Mouse (Mus musculus) ES-E14 (cell line): ENCODE data around the gene Tango2. TPM values are rescaled to one million over a fixed set of nuclear protein-coding genes. Genes with fewer than 3 reads are reported as not detected.

Source experiments
- DNase-seq: peaks from one replicate; pipeline ENCODE4 v3.0.0-alpha.2; 2013; ENCODE audit warnings: low read depth, low spot score
- H3K27ac ChIP-seq: 2 replicates; pipeline ENCODE4 v1.5.1; 2012; ENCODE audit warnings: low read depth, mild to moderate bottlenecking, low read length, moderate library complexity, mixed read lengths; ENCODE audit not compliant: poor library complexity, insufficient read depth, severe bottlenecking
- H3K36me3 ChIP-seq: 2 replicates; pipeline ENCODE4 v1.6.1; 2012; ENCODE audit warnings: mild to moderate bottlenecking, low read length, moderate library complexity, mixed read lengths; ENCODE audit not compliant: control insufficient read depth, poor library complexity, insufficient read depth, severe bottlenecking
- H3K4me1 ChIP-seq, 2 experiments: fragments of 150-350 bp in 1 of 2; sonication (generic) in 1 of 2; 2 replicates each; pipeline ENCODE4 v1.6.1; 2012; ENCODE audit warnings: low read length in 2 of 2, mild to moderate bottlenecking in 1 of 2, mixed read lengths in 1 of 2; ENCODE audit not compliant: control insufficient read depth in 2 of 2, insufficient read depth in 2 of 2, poor library complexity in 1 of 2
- H3K4me3 ChIP-seq, 2 experiments: fragments of 150-350 bp in 1 of 2; sonication (generic) in 1 of 2; 2 replicates each; pipeline ENCODE4 v1.5.1; 2012; ENCODE audit warnings: low read length in 2 of 2, low read depth in 1 of 2, mild to moderate bottlenecking in 1 of 2, mixed read lengths in 1 of 2; ENCODE audit not compliant: insufficient read depth in 1 of 2, poor library complexity in 1 of 2, severe bottlenecking in 1 of 2
- H3K9ac ChIP-seq: 2 replicates; pipeline ENCODE4 v1.6.1; 2012; ENCODE audit warnings: low read depth, mild to moderate bottlenecking, low read length, mixed read lengths; ENCODE audit not compliant: poor library complexity, insufficient read depth, severe bottlenecking
- H3K9me3 ChIP-seq: fragments of 150-350 bp; sonication (generic); 2 replicates; pipeline ENCODE4 v1.6.1; 2012; ENCODE audit warnings: low read depth, mild to moderate bottlenecking, low read length; ENCODE audit not compliant: control insufficient read depth, insufficient read depth
- CHD2 ChIP-seq: IDR thresholded peaks from 2 replicates; pipeline ENCODE4 v1.6.1; 2014; ENCODE audit warnings: mild to moderate bottlenecking, low read depth, low read length, inconsistent platforms
- HCFC1 ChIP-seq: IDR thresholded peaks from 2 replicates; pipeline ENCODE4 v1.6.1; 2012; ENCODE audit warnings: low read length, inconsistent platforms, borderline replicate concordance; ENCODE audit not compliant: insufficient read depth
- MAFK ChIP-seq: IDR thresholded peaks from 2 replicates; pipeline ENCODE4 v1.6.1; 2014; ENCODE audit warnings: mild to moderate bottlenecking, low read depth, low read length, inconsistent platforms; ENCODE audit not compliant: insufficient read depth
- ZC3H11A ChIP-seq: IDR thresholded peaks from 2 replicates; pipeline ENCODE4 v1.6.1; 2012; ENCODE audit warnings: low read depth, mild to moderate bottlenecking, inconsistent platforms, low read length, borderline replicate concordance
- ZNF384 ChIP-seq: IDR thresholded peaks from 2 replicates; pipeline ENCODE4 v1.6.1; 2012; ENCODE audit warnings: low read depth, low read length, inconsistent platforms
- in situ Hi-C, 2 experiments: fragments of 600-800 bp; cut with MboI; formaldehyde crosslinking; loops; one replicate each; pipeline ENCODE4 v1.15.1; 2025; ENCODE audit warnings: low sequenced_read_pairs in 2 of 2, inconsistent platforms in 1 of 2; ENCODE audit not compliant: unreplicated experiment in 2 of 2
- total RNA-seq: library from RNA; depleted of rRNA; stranded (reverse); fragments of 300-350 nt; gene quantifications from 2 replicates; pipeline ENCODE4 v1.2.3, GENCODE M21; 2012

Gene Tango2
- total RNA-seq, 1 experiment, result 10.0 TPM

DNA sequence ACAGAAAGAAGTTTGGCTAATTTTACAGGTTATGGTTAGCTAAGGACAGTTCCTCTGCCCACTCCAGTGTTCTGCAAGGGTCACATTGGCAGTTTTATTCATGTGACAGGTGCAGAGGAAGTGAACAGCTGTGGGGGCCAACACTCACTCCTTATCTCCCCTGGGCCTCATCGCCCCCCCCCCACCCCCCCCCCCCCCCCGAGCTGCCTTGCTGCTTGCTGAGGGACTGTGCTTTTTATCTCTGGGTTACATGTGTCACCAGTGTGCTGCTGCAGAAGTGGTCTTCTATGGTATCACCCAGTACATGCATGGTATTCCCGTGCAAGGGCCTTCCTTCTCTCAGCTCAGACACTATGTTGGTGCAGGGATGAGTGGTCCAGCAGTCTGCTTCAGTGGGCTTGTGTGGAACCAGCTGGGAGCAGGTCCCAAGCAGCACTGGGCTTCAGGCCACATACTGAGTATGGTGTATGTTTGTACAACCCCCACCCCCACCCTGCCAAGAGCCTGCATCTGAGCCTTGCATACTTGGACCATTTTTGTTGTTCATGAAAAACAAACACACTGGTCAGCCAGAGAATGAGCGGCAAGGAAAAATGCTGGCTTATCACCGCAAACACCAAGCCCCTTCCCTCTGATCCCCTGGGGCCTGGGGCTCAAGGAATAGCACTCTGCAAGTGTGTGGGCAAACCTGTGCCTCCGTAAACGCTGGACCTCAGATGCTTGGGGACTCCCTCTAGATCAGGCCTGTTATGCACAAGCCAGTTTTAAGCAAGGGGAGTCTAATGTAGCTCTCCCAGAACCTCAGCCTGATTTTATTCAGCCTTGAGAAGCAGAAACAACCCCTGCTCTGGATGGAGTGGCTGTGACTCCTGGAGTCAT, 40.0 kb upstream of the Tango2 start:
- no peak for DNase-seq
- Histone ChIP-seq H3K4me3 (no peak overlapping the region), H3K9ac (no peak overlapping the region), H3K4me1 (peaks cover 18 to 46% of the 10 kb centered on the region in 2 experiments), H3K27ac (no peak overlapping the region), H3K9me3 (no peaks in the 10 kb centered on the region), H3K36me3 (no peaks in the 10 kb centered on the region)
- in situ Hi-C loops, result no loop called here
- TF ChIP-seq ZNF384, result no peak

DNA sequence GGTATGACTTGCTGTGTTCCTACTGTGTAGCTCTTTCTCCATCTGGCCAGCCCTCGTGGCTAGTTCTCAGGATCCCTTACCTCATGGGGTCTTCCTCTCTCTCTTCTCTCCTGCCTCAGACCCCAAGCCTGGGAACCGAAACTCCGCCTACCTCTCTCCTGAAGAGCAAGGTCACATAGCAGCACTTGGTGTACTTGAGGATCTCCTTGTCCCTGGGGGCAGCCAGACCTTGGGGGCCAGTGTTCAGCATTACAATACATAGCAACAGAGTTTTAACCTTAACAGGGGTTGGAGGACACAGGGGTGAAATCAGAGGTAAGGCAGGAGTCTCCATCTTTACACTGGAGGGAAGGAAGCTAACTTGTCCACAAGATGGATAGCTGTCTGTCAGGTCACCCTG, 39.1 kb upstream of the Tango2 start:
- H3K9ac ChIP-seq, result no peak overlapping the region
- H3K36me3 ChIP-seq, result no peaks in the 10 kb centered on the region
- in situ Hi-C loops, result no loop called here
- H3K4me3 ChIP-seq, result no peak overlapping the region
- H3K9me3 ChIP-seq, result no peaks in the 10 kb centered on the region
- no peak for DNase-seq
- TF ChIP-seq MAFK, result no peak
- TF ChIP-seq ZC3H11A, result no peak
- no peak for TF ChIP-seq CHD2
- no peak for TF ChIP-seq ZNF384
- no peak for TF ChIP-seq HCFC1
- peaks cover 15 to 44% of the 10 kb centered on the region in 2 experiments for H3K4me1 ChIP-seq
- H3K27ac ChIP-seq, result peak overlapping the region; percentile 51; the same call in 1 of the 2 replicates

DNA sequence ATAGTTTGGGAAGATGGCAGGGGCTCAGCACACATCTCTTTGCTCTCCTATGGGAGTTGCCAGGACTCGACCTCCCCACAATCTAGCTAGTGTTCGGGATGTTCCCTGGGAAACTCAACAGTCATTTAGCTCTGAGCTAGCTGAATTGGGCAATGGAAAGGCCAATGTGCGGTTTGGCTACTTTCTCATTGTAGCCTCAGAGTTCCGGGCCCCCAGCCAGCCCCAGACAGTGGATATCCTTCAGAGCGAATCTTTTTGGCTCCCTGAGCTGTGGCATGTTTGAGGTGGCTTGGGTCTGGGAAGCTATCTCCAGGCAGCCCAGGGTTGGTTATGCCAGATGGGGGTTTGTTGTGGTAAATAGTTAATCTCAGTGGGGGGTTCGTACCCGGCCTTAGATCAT, 38.5 kb upstream of the Tango2 start:
- in situ Hi-C loops, result no loop called here
- no peak for DNase-seq

DNA sequence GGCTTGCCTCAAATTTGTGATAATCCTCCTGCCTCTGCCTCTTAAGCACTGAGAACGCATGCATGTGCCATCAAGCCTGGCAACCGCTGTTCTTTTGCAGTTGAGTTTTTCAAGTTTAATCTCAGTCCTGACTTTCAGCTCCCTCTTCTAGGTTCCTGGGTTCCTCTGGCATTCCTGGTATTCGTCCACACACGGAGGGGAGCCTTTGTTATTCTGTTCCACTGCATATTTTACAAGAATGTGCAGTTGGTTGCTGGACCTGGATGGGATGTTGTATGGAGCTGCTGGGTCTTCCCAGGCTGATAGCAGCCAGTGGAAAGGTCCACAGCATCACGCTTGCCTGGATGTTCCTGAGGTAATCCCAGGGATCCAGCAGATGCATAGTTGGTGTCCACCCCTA, 37.5 kb upstream of the Tango2 start:
- peaks cover 14 to 42% of the 10 kb centered on the region in 2 experiments; a peak in 3 of 4 replicates for H3K4me1 ChIP-seq

More for the DNA sequence above, 38.5 kb upstream of the Tango2 start:
- H3K36me3 ChIP-seq, result no peaks in the 10 kb centered on the region
- H3K4me3 ChIP-seq, result no peak overlapping the region
- H3K9me3 ChIP-seq, result no peaks in the 10 kb centered on the region
- peaks cover 14 to 43% of the 10 kb centered on the region in 2 experiments; a peak in 3 of 4 replicates for H3K4me1 ChIP-seq
- H3K9ac ChIP-seq, result no peak overlapping the region
- TF ChIP-seq ZC3H11A (no peak), ZNF384 (no peak)
- H3K27ac ChIP-seq, result 0 out of 2 replicates have a peak overlapping the region, but pooled peaks have one; percentile 36

DNA sequence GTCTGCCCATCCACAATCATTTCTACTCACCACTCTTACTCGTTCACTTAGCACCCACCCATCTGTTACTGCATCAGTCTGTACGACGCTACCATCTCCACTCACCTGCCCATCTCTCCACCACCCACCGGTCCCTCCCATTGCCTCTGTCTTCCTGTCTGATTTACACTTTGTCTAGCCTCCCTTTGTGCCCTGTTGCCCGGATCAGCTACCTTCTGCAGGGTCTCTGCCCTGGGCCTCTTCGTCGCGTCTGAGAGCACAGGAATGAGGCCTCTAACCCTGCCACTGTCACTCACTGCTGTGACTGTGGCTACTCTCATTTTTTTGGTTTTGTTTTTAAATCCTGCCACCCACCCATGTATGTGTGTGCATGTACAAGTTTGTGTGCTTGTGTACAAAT, 36.8 kb upstream of the Tango2 start:
- no peak for TF ChIP-seq ZC3H11A
- Histone ChIP-seq H3K36me3 (no peaks in the 10 kb centered on the region), H3K4me1 (peaks cover 14 to 42% of the 10 kb centered on the region in 2 experiments; a peak in 3 of 4 replicates), H3K4me3 (no peak overlapping the region), H3K9ac (no peak overlapping the region), H3K9me3 (no peaks in the 10 kb centered on the region), H3K27ac (no peak overlapping the region)
- in situ Hi-C loops, result no loop called here
- DNase-seq, result no peak

More for the DNA sequence above, 37.5 kb upstream of the Tango2 start:
- Histone ChIP-seq H3K9me3 (no peaks in the 10 kb centered on the region), H3K4me3 (no peak overlapping the region), H3K27ac (no peak overlapping the region), H3K36me3 (no peaks in the 10 kb centered on the region), H3K9ac (no peak overlapping the region)
- no peak for TF ChIP-seq MAFK
- no peak for TF ChIP-seq HCFC1
- no peak for TF ChIP-seq ZC3H11A
- no peak for TF ChIP-seq ZNF384
- TF ChIP-seq CHD2, result no peak; the same call in 1 of the 2 replicates
- in situ Hi-C loops, result no loop called here
- DNase-seq, result no peak
